Mouse (Mus musculus) cerebellum, adult 8-10 months (tissue): ENCODE data around the gene Cdk5rap3.

Experiments
- DNase-seq: peaks from one replicate; pipeline ENCODE4 v3.0.0; 2022

The Cdk5rap3 gene

DNA sequence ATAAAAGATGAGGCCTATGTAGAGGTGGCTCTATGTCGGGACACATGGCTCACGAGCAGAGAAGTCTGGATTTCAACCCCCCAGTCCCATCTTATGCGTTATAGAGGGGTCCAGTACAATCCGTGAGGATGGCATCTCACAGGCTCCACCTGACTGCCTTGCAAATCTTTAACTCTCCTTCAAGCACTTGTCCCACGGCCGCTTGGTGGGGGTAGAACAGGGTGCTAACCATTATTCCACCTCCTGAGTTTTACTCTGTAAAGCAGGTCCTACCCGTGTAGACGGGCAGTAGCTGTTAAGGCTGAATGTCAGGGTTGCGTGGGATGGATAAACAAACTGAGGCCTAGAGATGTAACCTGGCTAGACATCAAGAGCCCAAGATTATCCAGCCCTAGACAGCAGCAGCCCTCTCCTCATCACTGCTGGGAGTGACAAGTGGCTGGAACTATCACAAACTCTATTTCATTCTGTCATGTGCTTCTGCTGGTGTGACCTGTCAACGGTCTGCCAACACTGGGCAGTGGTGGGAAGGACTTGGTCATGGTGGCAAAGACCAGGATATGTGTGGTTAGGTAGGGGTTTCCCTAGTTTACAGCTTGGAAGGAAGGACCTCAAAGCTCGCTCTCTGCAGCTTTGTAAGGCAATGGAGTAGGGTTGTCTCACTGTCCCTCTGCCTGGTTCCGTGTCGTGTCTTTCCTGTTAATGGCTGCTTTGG is 17.4 kb upstream of the Cdk5rap3 start:
- DNase-seq, result no peak

DNA sequence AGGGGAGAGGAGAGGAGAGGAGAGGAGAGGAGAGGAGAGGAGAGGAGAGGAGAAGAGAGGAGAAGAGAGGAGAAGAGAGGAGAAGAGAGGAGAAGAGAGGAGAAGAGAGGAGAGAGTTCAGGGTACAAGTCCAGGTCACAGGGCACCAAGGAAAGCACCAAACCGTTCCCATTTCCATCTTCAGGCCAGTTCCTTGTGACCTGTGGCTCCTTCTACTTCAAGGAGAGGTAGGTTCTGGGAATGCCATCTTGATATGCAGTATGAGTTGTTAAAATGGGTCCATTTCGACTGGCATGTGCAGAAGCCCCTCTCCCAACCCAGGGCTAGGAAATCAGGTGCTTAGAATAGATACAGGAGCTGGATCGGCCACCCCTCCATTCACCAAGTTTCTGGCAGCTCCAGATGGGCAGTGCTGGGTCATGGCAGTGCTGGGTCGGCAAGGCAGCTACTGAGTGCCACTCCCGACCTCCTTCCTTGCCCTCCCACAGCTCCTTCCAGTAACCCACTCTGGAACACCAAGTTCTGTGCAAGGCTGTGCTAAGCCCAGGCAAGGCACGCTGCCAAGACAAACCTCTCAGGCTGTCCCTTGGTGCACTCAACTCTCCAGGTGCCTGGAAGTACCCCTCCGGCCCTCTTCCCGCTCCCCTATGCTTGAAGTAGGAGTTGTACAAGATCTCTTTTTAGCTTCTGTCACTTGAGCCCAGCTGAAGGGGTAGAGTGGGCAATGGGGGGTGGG is 15.2 kb upstream of the Cdk5rap3 start:
- DNase-seq, result no peak

DNA sequence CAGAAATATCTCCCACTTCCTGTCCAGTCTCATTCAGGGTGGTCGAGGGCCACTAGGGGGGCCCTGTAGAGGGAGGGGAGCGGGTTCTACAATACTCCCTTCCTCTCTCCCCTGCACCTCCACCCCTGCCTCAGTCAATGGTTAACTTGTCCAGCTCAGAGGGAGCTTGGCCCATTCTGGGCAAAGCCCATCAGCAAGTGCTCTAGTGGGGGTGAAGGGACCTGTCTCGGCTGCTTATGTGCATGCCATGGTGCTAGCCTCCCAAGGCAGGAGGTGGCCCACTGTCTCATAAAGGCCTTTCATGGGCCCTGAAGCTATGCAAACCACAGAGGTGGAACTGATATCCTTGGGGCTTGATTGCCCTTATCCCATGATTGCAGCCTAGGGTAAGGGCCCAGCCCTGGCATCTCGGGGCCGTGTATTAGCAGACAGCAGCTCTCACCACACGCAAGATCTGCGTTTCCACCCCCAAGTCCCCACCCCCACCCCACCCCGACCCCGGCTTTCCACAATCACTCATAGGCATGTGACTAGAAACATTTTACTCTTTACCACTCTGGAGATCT is 13.6 kb upstream of the Cdk5rap3 start:
- no peak for DNase-seq

DNA sequence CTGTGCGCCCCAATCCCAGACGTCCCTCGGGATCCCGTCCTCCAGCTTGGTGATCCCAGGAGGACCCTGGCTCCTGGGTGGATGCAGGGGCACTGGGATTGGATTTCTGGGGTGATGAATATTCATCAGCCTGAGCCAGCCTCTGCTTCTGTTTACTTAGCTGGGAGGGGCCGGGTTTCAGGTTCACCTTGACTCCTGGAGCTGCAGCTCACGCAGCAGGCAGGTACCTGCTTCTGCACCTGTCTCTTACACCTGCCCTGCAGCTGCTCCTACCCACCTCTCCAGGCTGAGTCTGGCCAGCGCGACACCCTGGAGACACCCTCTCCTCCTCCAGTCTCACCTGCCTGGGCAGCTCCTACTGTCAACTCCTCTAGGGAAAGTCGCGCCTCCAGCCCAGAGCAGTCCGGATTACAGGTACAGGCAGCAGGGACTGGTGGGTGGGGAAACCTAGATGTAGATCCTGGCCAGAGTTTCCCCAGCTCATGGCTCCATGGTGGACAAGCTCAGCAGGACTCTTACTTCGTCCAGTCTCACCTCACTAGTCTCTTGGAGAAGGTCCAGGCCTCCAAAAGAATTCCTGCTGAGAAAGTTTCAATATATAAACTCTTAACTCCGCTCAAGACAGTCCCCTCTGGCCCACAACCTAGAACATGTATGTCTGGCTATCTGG is 12.9 kb upstream of the Cdk5rap3 start:
- DNase-seq, result no peak

GRCm38 (mm10) chr11:96928691-96929090 is 12.4 kb upstream of the Cdk5rap3 start:
- DNase-seq, result no peak

- no peak for DNase-seq
Measured at GRCm38 (mm10) chr11:96928088-96928487, 11.8 kb upstream of the Cdk5rap3 start, which contains the start of gene Prr15l. TSS of gene Prr15l (plus strand) at chr11:96928104.

DNA sequence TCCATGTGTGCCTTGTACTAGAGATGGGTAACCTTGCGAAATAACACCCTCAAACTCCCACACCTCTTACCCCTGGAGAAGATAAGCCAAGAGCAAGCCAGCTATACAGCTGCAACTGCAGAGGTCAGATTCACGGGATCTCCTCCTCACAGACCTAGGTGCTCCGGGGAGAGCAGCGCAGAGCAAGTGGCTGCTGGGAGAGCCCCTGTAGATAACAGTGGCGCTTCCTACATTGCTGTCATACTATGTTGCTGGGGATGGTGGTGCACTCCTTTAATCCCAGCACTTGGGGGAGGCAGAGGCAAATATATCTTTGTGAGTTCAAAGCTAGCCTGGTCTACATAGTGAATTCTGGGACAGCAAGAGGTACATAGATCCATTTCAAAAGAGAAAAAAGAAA is 10.3 kb upstream of the Cdk5rap3 start:
- DNase-seq, result no peak

- no peak for DNase-seq
Measured at GRCm38 (mm10) chr11:96925469-96926148, 9.3 kb upstream of the Cdk5rap3 start.

GRCm38 (mm10) chr11:96924861-96925260 is 8.6 kb upstream of the Cdk5rap3 start:
- DNase-seq, result no peak

DNA sequence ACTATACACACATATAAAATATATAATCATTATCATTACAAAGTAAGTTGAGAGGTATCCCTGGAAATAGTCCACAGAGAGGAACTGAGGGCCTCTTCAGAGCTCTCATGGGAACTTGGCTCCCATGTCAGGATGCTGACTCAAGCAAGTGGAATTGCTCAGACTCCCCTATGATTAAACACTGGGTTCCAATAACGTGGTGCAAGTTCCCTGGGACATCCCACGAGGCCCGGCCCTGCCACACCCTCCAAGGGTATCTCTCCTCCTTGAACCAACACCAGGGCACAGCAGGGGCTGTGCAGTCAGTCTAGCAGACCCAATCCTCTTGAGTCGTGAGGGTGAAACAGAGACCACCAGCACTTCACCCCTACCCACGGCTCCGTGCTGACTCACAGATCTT is 2.7 kb upstream of the Cdk5rap3 start:
- no peak for DNase-seq

- no peak for DNase-seq
Measured at GRCm38 (mm10) chr11:96917415-96917814, 1.1 kb upstream of the Cdk5rap3 start.

- DNase-seq, result no peak
Measured at GRCm38 (mm10) chr11:96916885-96917396, 645 bp upstream of the Cdk5rap3 start.

GRCm38 (mm10) chr11:96912682-96913081 is 3.6 kb downstream of the Cdk5rap3 start:
- no peak for DNase-seq

DNA sequence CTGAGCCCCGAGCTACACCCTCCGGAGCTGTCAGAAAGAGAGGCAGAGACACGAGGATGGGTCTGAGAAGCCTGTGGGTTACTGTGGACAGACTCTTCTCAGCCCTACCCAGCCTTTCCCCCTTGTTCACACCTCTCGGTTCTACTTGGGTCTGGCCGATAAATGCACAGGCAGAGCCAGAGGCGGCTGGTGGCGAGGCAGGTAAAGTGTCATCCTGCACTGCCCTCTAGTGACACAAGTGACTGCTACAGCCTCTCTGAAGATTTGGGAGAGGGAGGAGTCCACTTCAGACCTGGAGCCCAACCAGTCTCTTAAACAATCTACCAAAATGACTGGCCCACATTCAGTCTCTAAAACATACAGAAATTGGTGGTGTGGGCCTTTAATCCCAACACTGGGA is 6.3 kb downstream of the Cdk5rap3 start:
- peak; percentile 85 for DNase-seq

DNA sequence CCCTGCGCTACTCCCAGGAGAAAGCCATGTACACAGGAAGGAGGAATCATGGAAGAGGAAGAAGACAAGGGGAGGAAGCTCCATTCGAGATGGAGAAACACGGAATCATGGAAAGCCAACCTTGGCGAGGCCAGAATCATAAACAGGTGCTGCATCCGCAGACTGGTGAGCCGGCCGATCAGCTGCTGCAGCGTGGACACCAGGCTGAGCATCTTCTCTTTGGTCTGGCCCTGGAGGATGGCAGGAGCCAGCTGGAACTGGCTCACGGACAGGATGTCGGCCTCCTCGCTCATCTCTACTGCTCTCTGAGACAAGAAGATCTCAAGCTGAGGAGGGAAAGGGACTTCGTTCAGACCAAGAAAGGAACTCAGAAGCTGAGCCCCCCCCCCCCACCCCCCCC is 7.7 kb downstream of the Cdk5rap3 start:
- no peak for DNase-seq

DNA sequence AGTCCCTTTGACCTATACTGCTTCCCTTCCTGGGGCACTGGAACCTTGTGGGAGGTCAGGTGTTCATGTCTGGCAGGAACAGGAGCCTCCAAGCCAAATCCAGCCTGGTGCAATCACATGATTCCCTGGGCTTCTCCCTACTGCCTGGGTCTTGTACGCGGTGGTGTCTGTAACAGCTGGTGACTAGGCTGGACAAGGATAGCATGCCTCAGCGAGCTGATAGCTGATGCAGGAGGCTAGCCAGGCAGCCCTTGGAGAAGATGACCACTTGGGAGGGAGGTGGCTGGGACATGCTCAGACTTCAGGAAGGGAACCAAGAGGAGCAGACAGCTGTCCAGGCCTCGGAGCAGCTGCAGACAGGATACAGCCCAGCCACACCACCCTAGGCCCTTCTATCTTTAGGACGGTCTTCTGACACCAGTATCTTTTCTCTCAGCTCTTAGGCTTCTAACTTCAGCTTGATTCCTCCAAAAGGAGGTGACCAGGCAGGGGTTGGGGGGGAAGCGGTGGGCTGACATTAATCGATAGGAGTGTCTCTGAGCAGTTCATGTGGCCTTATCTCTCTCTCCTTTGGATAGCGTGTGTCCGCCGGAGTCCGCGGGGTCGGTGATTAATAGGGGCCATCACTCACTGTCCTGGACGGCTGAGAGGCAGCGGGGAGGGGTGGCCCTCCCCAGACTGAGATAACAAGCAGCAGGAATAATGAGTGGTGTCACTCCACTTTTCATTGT is 9.7 kb downstream of the Cdk5rap3 start:
- DNase-seq, result no peak

DNA sequence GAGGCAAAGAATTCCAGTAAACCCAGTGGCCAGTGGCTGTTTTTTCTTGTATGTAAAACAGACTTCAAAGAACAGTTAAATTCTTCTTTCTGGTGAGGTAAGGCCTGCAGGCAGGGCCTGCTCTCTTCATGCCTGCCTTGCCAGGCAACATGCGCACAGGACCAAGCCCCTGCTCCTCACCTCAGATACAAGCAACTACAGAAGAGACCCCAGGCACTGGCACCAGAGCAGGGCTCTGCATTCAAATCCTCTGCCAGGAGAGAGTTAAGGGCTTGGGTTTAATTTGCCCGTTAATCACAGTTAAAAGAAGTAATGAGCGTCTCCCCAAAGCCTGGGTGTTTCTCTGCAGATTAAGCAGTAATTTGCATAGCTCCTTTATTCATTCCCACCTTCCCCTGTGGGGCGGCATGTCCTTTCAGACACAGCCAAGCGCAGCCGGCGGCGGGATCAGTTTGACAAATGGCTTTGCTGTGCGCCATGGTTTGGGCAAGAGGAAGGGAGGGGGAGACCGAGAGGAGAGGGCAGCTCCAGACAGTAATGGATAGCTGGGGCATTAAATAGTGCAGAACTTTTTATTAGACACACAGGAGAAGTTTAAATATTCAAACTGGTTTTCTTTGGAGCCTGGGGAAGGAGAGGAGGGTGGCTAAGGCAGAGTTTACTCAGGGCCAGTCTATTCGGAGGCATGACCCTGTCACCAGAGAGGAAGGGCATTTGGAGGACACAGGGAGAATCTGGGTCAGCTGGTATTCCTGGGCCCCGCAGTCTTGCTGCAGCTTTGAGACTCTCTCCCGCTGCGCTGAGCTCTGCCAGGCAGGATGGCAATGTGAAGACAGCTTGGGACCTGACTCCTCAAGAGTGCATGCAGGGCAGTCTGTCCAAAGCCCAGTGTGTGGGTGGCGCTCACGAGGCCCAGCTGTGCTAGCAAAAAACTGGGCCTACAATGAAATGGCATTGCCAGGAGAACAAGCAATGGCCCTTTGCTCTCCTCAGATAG is 13.4 kb downstream of the Cdk5rap3 start:
- no peak for DNase-seq

- DNase-seq, result no peak
Measured at GRCm38 (mm10) chr11:96901332-96901731, 15.0 kb downstream of the Cdk5rap3 start.

DNA sequence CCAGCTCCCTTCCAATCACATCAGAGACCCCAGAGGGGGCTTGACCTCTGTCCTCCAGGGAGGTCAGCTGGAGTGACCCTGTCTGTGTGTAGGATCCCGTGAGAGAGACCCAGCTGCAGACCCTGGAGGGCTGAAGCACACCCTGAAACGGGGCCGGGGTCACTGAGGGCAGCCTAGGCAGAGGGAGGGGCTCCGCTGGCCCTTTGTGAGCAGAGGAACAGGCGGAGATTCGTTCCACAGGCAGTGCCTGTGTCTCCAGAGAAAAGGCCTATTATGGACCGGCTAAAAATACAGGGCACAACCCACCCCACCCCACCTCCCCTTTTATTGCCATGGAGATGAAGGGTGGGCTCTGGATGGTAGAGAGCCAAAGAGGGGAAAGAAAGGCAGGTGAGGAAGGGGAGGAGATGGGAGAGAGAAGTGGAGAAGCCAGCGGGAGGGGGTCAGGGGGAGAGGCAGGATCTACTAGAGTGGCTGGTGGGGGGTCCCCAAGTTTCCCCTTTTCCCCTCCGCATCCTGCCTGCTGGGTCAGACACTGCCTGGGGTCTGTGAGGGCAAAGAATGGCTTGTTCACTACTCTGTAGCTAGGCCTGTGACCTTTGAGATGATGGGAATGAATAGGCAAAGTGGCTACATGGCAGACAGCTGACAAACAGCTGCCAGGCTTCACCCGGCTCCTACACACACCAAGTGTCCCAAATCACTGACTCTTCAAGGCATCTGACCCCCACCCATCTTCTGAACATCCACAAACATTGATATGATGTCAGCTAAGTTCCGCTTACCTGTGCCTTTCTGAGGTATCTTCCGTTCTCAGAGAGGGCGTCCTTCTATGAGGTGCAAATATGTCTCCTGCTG is 16.6 kb downstream of the Cdk5rap3 start:
- no peak for DNase-seq

- no peak for DNase-seq
Measured at GRCm38 (mm10) chr11:96895886-96896285, 20.4 kb downstream of the Cdk5rap3 start.
